Mouse (Mus musculus): Measurements from ENCODE around the gene Cnot11.

DNA sequence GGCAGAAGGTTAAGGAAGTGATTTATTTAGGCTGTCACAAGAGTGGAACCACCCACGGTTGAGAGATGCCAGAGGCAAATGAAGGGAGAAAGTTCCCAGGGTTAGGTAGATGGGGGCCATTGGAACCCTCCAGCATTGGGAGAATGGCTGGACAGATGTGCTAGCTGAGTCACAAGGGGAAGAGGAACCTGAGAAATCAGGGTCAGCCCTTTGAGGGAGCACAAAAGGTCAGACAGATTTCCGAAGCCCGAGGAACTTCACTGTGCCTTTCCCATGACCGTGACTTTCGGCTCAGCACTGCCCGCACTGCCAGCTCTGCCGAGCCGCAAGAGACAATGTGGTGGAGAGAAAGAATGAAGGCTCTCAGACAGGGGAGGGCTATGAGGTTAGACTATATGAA lies 23.0 kb upstream of the Cnot11 start:
- TF ChIP-seq CTCF (IDR thresholded peaks at IDR 0.05; ENCODE audit: low read depth), result no peak
- no peak for TF ChIP-seq EP300 (IDR thresholded peaks at IDR 0.05; ENCODE audit: low read depth)
